Mouse (Mus musculus): ENCODE data around the gene Hhip. TPM values are rescaled to one million over a fixed set of nuclear protein-coding genes. Genes with fewer than 3 reads are reported as not detected.

Gene Hhip
- polyA plus RNA-seq, 1 experiment from 2014 or later = 46.8 TPM

- 69% methylated on average over 4 of the region's 4 CpGs for WGBS
These were observed 20.1 kb downstream of the Hhip start for GRCm38 (mm10) chr8:80037644-80038253.

GRCm38 (mm10) chr8:80032604-80033003, 25.2 kb downstream of the Hhip start:
- Histone ChIP-seq H3K27me3 (replicated peaks; ENCODE audit: insufficient read depth, low read length) (no peaks in the 10 kb centered on the region), H3K4me2 (replicated peaks; ENCODE audit: low read depth, low read length) (no peak overlapping the region), H3K27ac (ENCODE audit: low read length) (no peak overlapping the region), H3K4me3 (ENCODE audit: low read depth, low read length) (no peak overlapping the region), H3K4me1 (ENCODE audit: insufficient read depth, low read depth, low read length) (no peaks in the 10 kb centered on the region), H3K9ac (replicated peaks; ENCODE audit: low read depth) (no peak overlapping the region), H3K36me3 (ENCODE audit: insufficient read depth, low read length) (no peaks in the 10 kb centered on the region), H3K9me3 (ENCODE audit: low read length) (no peaks in the 10 kb centered on the region)
- WGBS = 47% methylated on average over 3 of the region's 3 CpGs
- ATAC-seq (no peak), DNase-seq (ENCODE audit: low spot score) (no peak)
- TF ChIP-seq EP300 (IDR thresholded peaks at IDR 0.05) (no peak), CTCF (IDR thresholded peaks at IDR 0.05) (no peak)

More at GRCm38 (mm10) chr8:80037644-80038253, 20.1 kb downstream of the Hhip start:
- H3K4me2 ChIP-seq (replicated peaks; ENCODE audit: low read depth, low read length) = no peak overlapping the region
- no peak for ATAC-seq
- no peaks in the 10 kb centered on the region for H3K36me3 ChIP-seq (ENCODE audit: insufficient read depth, low read length)
- no peak overlapping the region for H3K27ac ChIP-seq (ENCODE audit: low read length)
- no peak overlapping the region for H3K4me3 ChIP-seq (ENCODE audit: low read depth, low read length)
- no peaks in the 10 kb centered on the region for H3K9me3 ChIP-seq (ENCODE audit: low read length)
- TF ChIP-seq EP300 (IDR thresholded peaks at IDR 0.05) (no peak), CTCF (IDR thresholded peaks at IDR 0.05) (no peak)
- H3K27me3 ChIP-seq (replicated peaks; ENCODE audit: insufficient read depth, low read length) = no peaks in the 10 kb centered on the region
- DNase-seq (ENCODE audit: low spot score) = no peak
- no peaks in the 10 kb centered on the region for H3K4me1 ChIP-seq (ENCODE audit: insufficient read depth, low read depth, low read length)
- no peak overlapping the region for H3K9ac ChIP-seq (replicated peaks; ENCODE audit: low read depth)

- DNase-seq (ENCODE audit: low spot score) (no peak), ATAC-seq (no peak)
- Histone ChIP-seq H3K36me3 (ENCODE audit: insufficient read depth, low read length) (no peaks in the 10 kb centered on the region), H3K4me2 (replicated peaks; ENCODE audit: low read depth, low read length) (no peak overlapping the region), H3K9me3 (ENCODE audit: low read length) (no peaks in the 10 kb centered on the region), H3K27me3 (replicated peaks; ENCODE audit: insufficient read depth, low read length) (no peaks in the 10 kb centered on the region), H3K4me1 (ENCODE audit: insufficient read depth, low read depth, low read length) (no peaks in the 10 kb centered on the region), H3K9ac (replicated peaks; ENCODE audit: low read depth) (no peak overlapping the region), H3K4me3 (ENCODE audit: low read depth, low read length) (no peak overlapping the region), H3K27ac (ENCODE audit: low read length) (no peak overlapping the region)
- TF ChIP-seq CTCF (IDR thresholded peaks at IDR 0.05) (no peak), EP300 (IDR thresholded peaks at IDR 0.05) (no peak)
- 42% methylated on average over 15 of the region's 15 CpGs for WGBS
These were observed 26.2 kb downstream of the Hhip start for GRCm38 (mm10) chr8:80031330-80032293.

DNA sequence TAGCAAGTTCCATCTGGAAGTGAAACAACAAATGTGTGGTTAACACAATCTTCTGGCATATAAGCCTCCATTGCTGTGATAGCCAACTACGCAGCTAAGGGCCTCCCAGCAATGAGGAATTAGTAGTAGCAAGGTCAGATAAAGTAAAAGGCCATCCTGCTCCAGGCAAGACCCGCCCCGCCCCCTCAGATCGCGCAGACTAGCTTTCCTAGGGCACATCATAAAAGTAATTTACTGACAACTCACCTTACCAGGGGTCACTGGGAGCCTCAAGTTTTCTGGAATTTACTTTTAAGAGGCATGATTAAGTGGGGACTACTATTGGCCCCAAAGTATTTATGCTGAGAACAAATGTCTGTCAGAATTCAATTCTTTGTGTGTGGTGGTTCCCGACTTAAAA, 28.2 kb downstream of the Hhip start:
- H3K9ac ChIP-seq (replicated peaks; ENCODE audit: low read depth) = no peak overlapping the region
- ATAC-seq (no peak), DNase-seq (ENCODE audit: low spot score) (no peak)
- H3K9me3 ChIP-seq (ENCODE audit: low read length) = no peaks in the 10 kb centered on the region
- 75% methylated on average over 6 of the region's 6 CpGs for WGBS
- no peaks in the 10 kb centered on the region for H3K36me3 ChIP-seq (ENCODE audit: insufficient read depth, low read length)
- H3K27me3 ChIP-seq (replicated peaks; ENCODE audit: insufficient read depth, low read length) = no peaks in the 10 kb centered on the region
- H3K27ac ChIP-seq (ENCODE audit: low read length) = no peak overlapping the region
- H3K4me3 ChIP-seq (ENCODE audit: low read depth, low read length) = no peak overlapping the region
- TF ChIP-seq CTCF (IDR thresholded peaks at IDR 0.05) = no peak
- no peak for TF ChIP-seq EP300 (IDR thresholded peaks at IDR 0.05)
- no peak overlapping the region for H3K4me2 ChIP-seq (replicated peaks; ENCODE audit: low read depth, low read length)
- no peaks in the 10 kb centered on the region for H3K4me1 ChIP-seq (ENCODE audit: insufficient read depth, low read depth, low read length)

DNA sequence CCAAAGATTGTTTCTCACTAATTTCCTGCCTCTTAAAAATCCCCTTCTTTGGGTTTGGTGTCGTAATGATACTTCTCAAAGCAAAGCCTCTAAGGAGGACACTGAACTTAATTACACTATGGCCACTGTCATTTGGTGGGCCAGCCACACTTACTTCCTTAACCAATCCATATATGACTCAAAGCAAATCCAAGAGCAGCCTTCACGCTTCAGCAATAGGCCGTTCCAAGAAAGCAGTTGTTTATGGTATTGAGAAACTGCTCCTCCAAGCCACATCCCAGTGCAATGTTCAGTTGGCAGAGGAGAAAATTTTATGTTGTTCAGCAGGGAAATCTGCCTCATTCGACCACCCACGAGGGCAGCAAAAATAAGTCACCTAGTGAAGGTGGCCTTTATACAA, 37.3 kb downstream of the Hhip start:
- H3K9ac ChIP-seq (replicated peaks; ENCODE audit: low read depth) = no peak overlapping the region
- H3K4me3 ChIP-seq (ENCODE audit: low read depth, low read length) = no peak overlapping the region
- WGBS = 59% methylated on average over 5 of the region's 5 CpGs
- H3K36me3 ChIP-seq (ENCODE audit: insufficient read depth, low read length) = no peaks in the 10 kb centered on the region
- ATAC-seq (peak; percentile 73), DNase-seq (ENCODE audit: low spot score) (peak; percentile 75)
- no peak for TF ChIP-seq EP300 (IDR thresholded peaks at IDR 0.05)
- H3K27me3 ChIP-seq (replicated peaks; ENCODE audit: insufficient read depth, low read length) = no peaks in the 10 kb centered on the region
- H3K9me3 ChIP-seq (ENCODE audit: low read length) = no peaks in the 10 kb centered on the region
- H3K4me2 ChIP-seq (replicated peaks; ENCODE audit: low read depth, low read length) = no peak overlapping the region
- no peak overlapping the region for H3K27ac ChIP-seq (ENCODE audit: low read length)
- no peaks in the 10 kb centered on the region for H3K4me1 ChIP-seq (ENCODE audit: insufficient read depth, low read depth, low read length)

DNA sequence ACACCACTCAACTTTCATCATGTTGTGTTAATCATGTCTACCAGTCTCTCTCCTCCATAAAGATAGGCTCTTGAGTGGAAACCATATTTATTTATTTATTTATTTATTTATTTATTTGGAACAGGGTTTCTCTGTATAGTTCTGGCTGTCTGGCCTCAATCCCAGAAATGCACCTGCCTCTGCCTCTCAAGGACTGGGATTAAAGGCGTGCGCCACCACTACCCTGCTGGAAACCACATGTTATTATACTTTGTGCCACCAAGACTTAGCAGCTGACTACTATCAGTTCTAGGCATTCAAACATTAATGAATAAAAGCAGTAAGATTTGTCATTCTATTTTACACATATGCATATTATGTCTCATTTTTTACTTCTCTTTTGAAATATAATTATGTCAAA, 42.0 kb downstream of the Hhip start:
- no peaks in the 10 kb centered on the region for H3K4me1 ChIP-seq (ENCODE audit: insufficient read depth, low read depth, low read length)
- no peak overlapping the region for H3K27ac ChIP-seq (ENCODE audit: low read length)
- 92% methylated on average over 2 of the region's 2 CpGs for WGBS
- ATAC-seq (no peak), DNase-seq (ENCODE audit: low spot score) (no peak)
- H3K27me3 ChIP-seq (replicated peaks; ENCODE audit: insufficient read depth, low read length) = no peaks in the 10 kb centered on the region
- no peaks in the 10 kb centered on the region for H3K9me3 ChIP-seq (ENCODE audit: low read length)
- no peak overlapping the region for H3K4me3 ChIP-seq (ENCODE audit: low read depth, low read length)
- H3K36me3 ChIP-seq (ENCODE audit: insufficient read depth, low read length) = no peaks in the 10 kb centered on the region
- no peak overlapping the region for H3K4me2 ChIP-seq (replicated peaks; ENCODE audit: low read depth, low read length)
- TF ChIP-seq CTCF (IDR thresholded peaks at IDR 0.05) = no peak
- TF ChIP-seq EP300 (IDR thresholded peaks at IDR 0.05) = no peak
- no peak overlapping the region for H3K9ac ChIP-seq (replicated peaks; ENCODE audit: low read depth)
